Mouse (Mus musculus) cerebellum, adult 9-10 months (tissue): ENCODE data around the gene Rps23.
A peak's percentile ranks its signal among the peaks of the same experiment; 100 is the strongest.

Experiments
- DNase-seq: peaks from one replicate; pipeline ENCODE4 v3.0.0; 2022

Gene Rps23

GRCm38 (mm10) chr13:90935852-90936251 is 13.1 kb downstream of the Rps23 start:
- no peak for DNase-seq

- DNase-seq = no peak
Observed at GRCm38 (mm10) chr13:90939192-90939591, 16.4 kb downstream of the Rps23 start.

- DNase-seq = no peak
Observed at GRCm38 (mm10) chr13:90939600-90939999, 16.8 kb downstream of the Rps23 start.

- no peak for DNase-seq
Observed at GRCm38 (mm10) chr13:90958894-90959293, 36.1 kb downstream of the Rps23 start.

GRCm38 (mm10) chr13:90960591-90960990 is 37.8 kb downstream of the Rps23 start:
- DNase-seq = no peak

GRCm38 (mm10) chr13:90962836-90963760 is 40.3 kb downstream of the Rps23 start:
- no peak for DNase-seq

GRCm38 (mm10) chr13:90964511-90964910 is 41.8 kb downstream of the Rps23 start:
- no peak for DNase-seq

GRCm38 (mm10) chr13:90965996-90966395 is 43.2 kb downstream of the Rps23 start:
- no peak for DNase-seq

GRCm38 (mm10) chr13:90967422-90967821 is 44.7 kb downstream of the Rps23 start:
- peak; percentile 81 for DNase-seq

- DNase-seq = no peak
Observed at GRCm38 (mm10) chr13:90968940-90969339, 46.2 kb downstream of the Rps23 start.

- no peak for DNase-seq
Observed at GRCm38 (mm10) chr13:90970259-90971017, 47.7 kb downstream of the Rps23 start.

- DNase-seq = no peak
Observed at GRCm38 (mm10) chr13:90973409-90973808, 50.7 kb downstream of the Rps23 start.
